Mouse (Mus musculus): Measurements from ENCODE around the gene Itpr2. TPM values are rescaled to one million over a fixed set of nuclear protein-coding genes. Genes with fewer than 3 reads are reported as not detected.
"Not testable (repeated sequence)": the region's sequence is repeated elsewhere in the genome, so short reads cannot be mapped to it uniquely, and the experiment has no call there.

Itpr2 gene
- polyA plus RNA-seq, 1 experiment: 2.6 TPM

GRCm38 (mm10) chr6:146469936-146470335 lies 32.1 kb downstream of the Itpr2 start:
- no peaks in the 10 kb centered on the region for H3K79me3 ChIP-seq (ENCODE audit: low read depth)
- H3K4me3 ChIP-seq (ENCODE audit: insufficient read depth, poor library complexity, severe bottlenecking): no peak overlapping the region
- H3K79me2 ChIP-seq (ENCODE audit: control insufficient read depth, insufficient read depth): no peaks in the 10 kb centered on the region
- TF ChIP-seq USF1 (IDR thresholded peaks at IDR 0.05; ENCODE audit: low read depth) (no peak), MYOG (IDR thresholded peaks at IDR 0.05; ENCODE audit: control insufficient read depth, extremely low read depth, insufficient read length) (no peak), CEBPB (IDR thresholded peaks at IDR 0.05; ENCODE audit: low read depth) (no peak), MYOD1 (IDR thresholded peaks at IDR 0.05; ENCODE audit: control insufficient read depth, insufficient read length, low read depth) (no peak), MAX (IDR thresholded peaks at IDR 0.05) (no peak), CTCF (IDR thresholded peaks at IDR 0.05; ENCODE audit: control insufficient read depth, insufficient read depth, insufficient read length) (no peak), FOSL1 (IDR thresholded peaks at IDR 0.05; ENCODE audit: insufficient read depth, low read length, poor library complexity, severe bottlenecking) (no peak)
- peaks cover 5% of the 10 kb centered on the region for H3K36me3 ChIP-seq (ENCODE audit: control insufficient read depth, insufficient read depth)
- no peaks in the 10 kb centered on the region for H3K27me3 ChIP-seq (ENCODE audit: control insufficient read depth, insufficient read depth, insufficient read length)
- no peak overlapping the region for H3ac ChIP-seq (ENCODE audit: control insufficient read depth, insufficient read length, low read depth)

- H3ac ChIP-seq (ENCODE audit: control insufficient read depth, insufficient read length, low read depth): no peak overlapping the region
- no peaks in the 10 kb centered on the region for H3K27me3 ChIP-seq (ENCODE audit: control insufficient read depth, insufficient read depth, insufficient read length)
- H3K79me3 ChIP-seq (ENCODE audit: low read depth): no peaks in the 10 kb centered on the region
- no peaks in the 10 kb centered on the region for H3K79me2 ChIP-seq (ENCODE audit: control insufficient read depth, insufficient read depth)
- H3K36me3 ChIP-seq (ENCODE audit: control insufficient read depth, insufficient read depth): peaks cover 5% of the 10 kb centered on the region
- no peak overlapping the region for H3K4me3 ChIP-seq (ENCODE audit: insufficient read depth, poor library complexity, severe bottlenecking)
- no peak for TF ChIP-seq CEBPB (IDR thresholded peaks at IDR 0.05; ENCODE audit: low read depth)
- TF ChIP-seq MYOD1 (IDR thresholded peaks at IDR 0.05; ENCODE audit: control insufficient read depth, insufficient read length, low read depth): no peak
- no peak for TF ChIP-seq MYOG (IDR thresholded peaks at IDR 0.05; ENCODE audit: control insufficient read depth, extremely low read depth, insufficient read length)
- no peak for TF ChIP-seq USF1 (IDR thresholded peaks at IDR 0.05; ENCODE audit: low read depth)
- no peak for TF ChIP-seq CTCF (IDR thresholded peaks at IDR 0.05; ENCODE audit: control insufficient read depth, insufficient read depth, insufficient read length)
- TF ChIP-seq MAX (IDR thresholded peaks at IDR 0.05): no peak
- no peak for TF ChIP-seq FOSL1 (IDR thresholded peaks at IDR 0.05; ENCODE audit: insufficient read depth, low read length, poor library complexity, severe bottlenecking)
Measured at GRCm38 (mm10) chr6:146468361-146468760, 33.7 kb downstream of the Itpr2 start.

- not testable (repeated sequence) for H3K27me3 ChIP-seq (ENCODE audit: control insufficient read depth, insufficient read depth, insufficient read length); H3K79me2 ChIP-seq (ENCODE audit: control insufficient read depth, insufficient read depth); H3K36me3 ChIP-seq (ENCODE audit: control insufficient read depth, insufficient read depth); H3K4me3 ChIP-seq (ENCODE audit: insufficient read depth, poor library complexity, severe bottlenecking); H3ac ChIP-seq (ENCODE audit: control insufficient read depth, insufficient read length, low read depth); H3K79me3 ChIP-seq (ENCODE audit: low read depth)
Measured at GRCm38 (mm10) chr6:146464645-146465042, 37.4 kb downstream of the Itpr2 start.

GRCm38 (mm10) chr6:146464014-146464644 lies 37.9 kb downstream of the Itpr2 start:
- Histone ChIP-seq H3K36me3 (ENCODE audit: control insufficient read depth, insufficient read depth) (peaks cover 5% of the 10 kb centered on the region), H3K79me2 (ENCODE audit: control insufficient read depth, insufficient read depth) (no peaks in the 10 kb centered on the region), H3K79me3 (ENCODE audit: low read depth) (no peaks in the 10 kb centered on the region), H3K4me3 (ENCODE audit: insufficient read depth, poor library complexity, severe bottlenecking) (no peak overlapping the region), H3ac (ENCODE audit: control insufficient read depth, insufficient read length, low read depth) (no peak overlapping the region), H3K27me3 (ENCODE audit: control insufficient read depth, insufficient read depth, insufficient read length) (no peaks in the 10 kb centered on the region)
- TF ChIP-seq USF1 (IDR thresholded peaks at IDR 0.05; ENCODE audit: low read depth): no peak
- no peak for TF ChIP-seq CTCF (IDR thresholded peaks at IDR 0.05; ENCODE audit: control insufficient read depth, insufficient read depth, insufficient read length)
- TF ChIP-seq FOSL1 (IDR thresholded peaks at IDR 0.05; ENCODE audit: insufficient read depth, low read length, poor library complexity, severe bottlenecking): no peak
- no peak for TF ChIP-seq CEBPB (IDR thresholded peaks at IDR 0.05; ENCODE audit: low read depth)
- no peak for TF ChIP-seq MYOD1 (IDR thresholded peaks at IDR 0.05; ENCODE audit: control insufficient read depth, insufficient read length, low read depth)
- no peak for TF ChIP-seq MAX (IDR thresholded peaks at IDR 0.05)
- TF ChIP-seq MYOG (IDR thresholded peaks at IDR 0.05; ENCODE audit: control insufficient read depth, extremely low read depth, insufficient read length): no peak

- H3K27me3 ChIP-seq (ENCODE audit: control insufficient read depth, insufficient read depth, insufficient read length): no peaks in the 10 kb centered on the region
- H3K4me3 ChIP-seq (ENCODE audit: insufficient read depth, poor library complexity, severe bottlenecking): no peak overlapping the region
- TF ChIP-seq CEBPB (IDR thresholded peaks at IDR 0.05; ENCODE audit: low read depth) (no peak), MYOD1 (IDR thresholded peaks at IDR 0.05; ENCODE audit: control insufficient read depth, insufficient read length, low read depth) (no peak), MAX (IDR thresholded peaks at IDR 0.05) (no peak)
- H3K36me3 ChIP-seq (ENCODE audit: control insufficient read depth, insufficient read depth): no peaks in the 10 kb centered on the region
- no peaks in the 10 kb centered on the region for H3K79me3 ChIP-seq (ENCODE audit: low read depth)
- no peak overlapping the region for H3ac ChIP-seq (ENCODE audit: control insufficient read depth, insufficient read length, low read depth)
- no peaks in the 10 kb centered on the region for H3K79me2 ChIP-seq (ENCODE audit: control insufficient read depth, insufficient read depth)
Measured at GRCm38 (mm10) chr6:146460936-146461335, 41.1 kb downstream of the Itpr2 start.

- Histone ChIP-seq H3K36me3 (ENCODE audit: control insufficient read depth, insufficient read depth) (no peaks in the 10 kb centered on the region), H3K79me3 (ENCODE audit: low read depth) (no peaks in the 10 kb centered on the region), H3ac (ENCODE audit: control insufficient read depth, insufficient read length, low read depth) (no peak overlapping the region), H3K4me3 (ENCODE audit: insufficient read depth, poor library complexity, severe bottlenecking) (no peak overlapping the region), H3K27me3 (ENCODE audit: control insufficient read depth, insufficient read depth, insufficient read length) (no peaks in the 10 kb centered on the region), H3K79me2 (ENCODE audit: control insufficient read depth, insufficient read depth) (no peaks in the 10 kb centered on the region)
- no peak for TF ChIP-seq CEBPB (IDR thresholded peaks at IDR 0.05; ENCODE audit: low read depth)
- TF ChIP-seq MYOG (IDR thresholded peaks at IDR 0.05; ENCODE audit: control insufficient read depth, extremely low read depth, insufficient read length): no peak
- no peak for TF ChIP-seq MYOD1 (IDR thresholded peaks at IDR 0.05; ENCODE audit: control insufficient read depth, insufficient read length, low read depth)
- no peak for TF ChIP-seq FOSL1 (IDR thresholded peaks at IDR 0.05; ENCODE audit: insufficient read depth, low read length, poor library complexity, severe bottlenecking)
- no peak for TF ChIP-seq USF1 (IDR thresholded peaks at IDR 0.05; ENCODE audit: low read depth)
- no peak for TF ChIP-seq CTCF (IDR thresholded peaks at IDR 0.05; ENCODE audit: control insufficient read depth, insufficient read depth, insufficient read length)
- no peak for TF ChIP-seq MAX (IDR thresholded peaks at IDR 0.05)
Measured at GRCm38 (mm10) chr6:146458436-146458835, 43.6 kb downstream of the Itpr2 start.

Measured in C2C12 (cell line).